Mouse (Mus musculus): ENCODE data around the gene Agpat2.

Agpat2 gene

DNA sequence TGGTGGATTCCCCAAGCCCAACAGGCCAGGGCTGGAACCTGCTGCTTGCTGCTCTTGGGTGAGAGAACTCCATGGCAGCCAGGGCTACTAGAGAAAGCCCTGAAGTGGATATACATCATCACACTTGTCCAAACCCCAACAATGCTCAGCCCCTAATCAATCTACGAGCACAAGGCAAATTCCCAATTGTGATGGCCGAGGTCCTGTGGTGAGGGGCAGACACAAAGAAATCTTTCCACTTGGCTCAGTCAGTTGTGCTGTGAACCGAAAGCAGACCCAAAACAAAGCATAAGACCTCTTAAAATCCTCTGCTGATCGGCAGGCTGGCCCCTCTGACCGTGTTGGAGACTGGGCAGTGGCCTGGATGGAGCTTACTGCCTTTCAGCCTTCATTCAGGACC is 29.4 kb downstream of the Agpat2 start:
- no peak for DNase-seq (ENCODE audit: low read depth)

DNA sequence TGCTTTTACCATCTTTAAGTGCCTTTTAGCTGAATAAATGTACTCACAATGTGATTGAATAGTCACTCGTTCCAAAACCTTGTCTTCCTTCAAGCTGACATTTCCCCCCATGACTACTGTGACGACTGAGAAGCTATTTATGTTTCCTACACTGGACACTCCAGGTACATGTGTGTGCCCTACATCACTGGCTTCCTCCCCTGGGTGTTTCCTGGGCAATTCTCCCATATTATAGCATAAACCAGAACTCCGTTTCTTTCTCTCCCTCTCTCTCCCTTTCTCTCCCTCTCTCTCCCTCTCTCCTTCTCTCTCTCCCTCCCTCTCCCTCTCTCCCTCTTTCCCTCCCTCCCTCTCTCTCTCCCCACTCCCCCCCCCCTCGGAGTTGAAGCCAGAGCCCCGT is 30.4 kb downstream of the Agpat2 start:
- no peak for DNase-seq (ENCODE audit: low read depth)

DNA sequence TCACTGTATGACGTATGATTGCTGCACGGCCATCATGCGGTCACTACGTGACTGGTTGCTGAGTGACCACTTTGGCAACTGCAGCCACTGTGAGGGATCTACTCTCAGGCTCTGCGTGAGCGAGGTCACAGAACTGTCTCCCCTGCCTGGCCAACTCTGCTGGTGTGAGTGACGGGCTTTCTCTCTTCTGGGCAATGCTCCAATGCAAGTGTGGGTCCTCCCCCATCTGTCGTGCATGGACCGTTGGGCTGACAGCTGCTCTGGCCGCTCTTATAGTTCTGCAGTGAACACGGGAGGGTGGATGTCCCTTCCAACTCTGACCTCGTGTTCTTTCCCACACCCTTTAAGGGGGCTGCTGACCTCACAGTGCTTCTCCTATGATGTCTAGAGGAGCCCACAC is 30.8 kb downstream of the Agpat2 start:
- no peak for DNase-seq (ENCODE audit: low read depth)

DNA sequence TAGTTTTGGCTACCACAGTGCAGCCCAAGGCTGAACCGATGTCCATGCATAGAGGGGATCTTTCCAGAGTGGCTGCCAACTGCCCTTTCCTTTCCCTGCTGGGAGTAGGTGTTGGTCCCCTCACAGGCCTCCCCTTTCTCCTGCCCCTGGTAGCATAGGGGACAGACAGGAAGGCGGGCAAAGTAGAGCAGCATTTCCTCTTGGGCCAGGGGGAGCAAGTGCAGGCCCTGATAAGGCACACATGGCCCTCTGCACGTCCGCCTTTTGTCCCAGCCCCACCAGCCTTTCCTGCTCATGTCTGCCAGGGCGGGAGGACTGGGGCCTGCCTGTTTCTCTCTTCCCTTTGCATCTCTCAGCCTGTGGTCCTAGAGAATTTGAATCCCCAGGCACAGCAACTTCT is 32.4 kb downstream of the Agpat2 start:
- DNase-seq (ENCODE audit: low read depth): no peak

DNA sequence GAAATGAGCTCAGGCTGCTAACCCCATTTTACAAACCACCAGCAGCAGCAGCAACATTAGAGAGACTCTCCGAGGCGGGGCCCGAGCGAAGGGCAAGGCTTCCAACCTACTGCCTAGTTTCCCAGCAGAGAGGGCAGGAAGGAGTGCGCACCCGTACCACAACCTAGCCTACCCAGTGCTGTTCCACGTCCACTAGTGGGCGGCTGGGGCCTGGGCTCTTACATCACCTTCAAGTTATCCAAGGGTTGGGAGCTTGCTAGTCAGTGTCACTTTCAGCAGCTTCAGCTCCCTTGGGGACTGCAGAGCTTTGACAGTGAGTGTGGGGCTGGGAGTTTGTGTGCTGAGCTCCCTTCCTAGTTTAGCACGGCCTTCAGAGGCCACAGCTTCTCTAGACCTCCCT is 32.8 kb downstream of the Agpat2 start:
- peak; percentile 42 for DNase-seq (ENCODE audit: low read depth)

DNA sequence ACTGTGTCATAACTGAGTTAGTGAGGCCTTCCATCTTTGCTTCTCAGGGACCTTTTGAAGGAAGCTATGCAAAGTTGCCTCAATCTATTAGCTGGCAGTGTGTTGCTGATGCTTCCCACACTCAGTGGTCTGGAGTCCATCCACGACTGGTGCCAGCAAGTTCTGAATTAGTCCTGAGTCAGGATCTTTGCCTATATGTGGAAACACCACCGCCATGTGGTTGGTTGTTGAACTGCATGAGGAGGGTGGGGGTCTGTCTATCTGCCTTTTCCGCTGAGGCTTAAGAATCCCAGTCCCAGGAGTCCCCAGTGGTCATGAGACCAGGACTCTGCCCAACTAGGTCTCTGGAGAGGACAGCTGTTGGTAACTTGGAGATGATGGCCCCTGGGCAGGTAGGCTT is 34.2 kb downstream of the Agpat2 start:
- peak; percentile 74 for DNase-seq (ENCODE audit: low read depth)

- peak; percentile 77 for DNase-seq (ENCODE audit: low read depth)
Measured at GRCm38 (mm10) chr2:26566221-26566620, 38.0 kb downstream of the Agpat2 start.

DNA sequence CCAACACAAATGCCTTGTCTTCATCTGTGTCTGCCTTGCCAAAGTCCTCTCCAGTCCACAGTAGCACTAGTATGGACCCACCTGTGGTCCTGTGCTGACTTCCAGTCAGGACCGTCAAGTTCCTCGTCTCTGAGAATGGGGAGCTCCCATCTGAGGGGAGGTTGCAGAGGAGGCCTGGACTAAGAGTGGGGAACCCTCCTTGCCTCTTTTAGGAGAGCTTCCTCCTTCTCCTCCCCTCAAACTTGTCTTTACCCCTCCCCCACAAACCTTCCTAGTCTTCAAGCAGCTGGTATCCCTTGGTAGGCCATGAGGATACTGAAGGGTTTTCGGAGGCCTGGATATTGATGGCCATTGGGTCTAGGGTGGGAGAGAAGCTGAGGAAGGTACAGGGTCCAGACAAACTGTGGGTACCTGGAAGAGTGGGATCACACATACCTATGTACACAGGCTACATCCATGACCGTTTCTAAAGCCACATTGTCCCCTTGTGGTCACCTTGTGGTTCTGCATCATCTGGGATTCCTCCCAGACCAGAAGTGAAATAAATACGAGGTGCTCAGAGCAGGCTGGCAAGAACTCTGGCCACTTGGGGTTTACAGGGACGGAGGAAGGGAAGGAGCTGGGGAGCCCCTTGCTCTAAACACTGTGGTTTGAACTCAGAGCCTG is 42.7 kb downstream of the Agpat2 start:
- DNase-seq (ENCODE audit: low read depth): peak; percentile 62

DNA sequence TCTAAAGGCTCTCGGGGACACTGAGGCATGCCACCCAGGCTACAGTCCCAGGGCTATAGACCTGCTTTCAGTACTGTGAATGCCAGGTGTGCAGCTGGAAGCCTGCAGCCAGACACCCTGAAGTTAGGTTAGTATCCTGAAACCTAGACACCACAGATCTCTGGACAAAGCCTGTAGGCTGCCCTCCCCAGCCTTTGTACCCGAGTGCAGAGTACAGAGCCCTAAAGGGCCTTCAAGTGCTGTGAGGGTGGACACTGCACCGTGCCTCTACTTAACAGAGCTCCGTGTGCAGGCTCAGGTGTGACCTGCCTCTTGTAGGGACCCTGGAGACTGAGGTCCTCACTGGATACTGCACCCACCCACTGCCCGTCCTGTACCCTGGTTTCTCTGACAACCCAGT is 43.7 kb downstream of the Agpat2 start:
- no peak for DNase-seq (ENCODE audit: low read depth)

DNA sequence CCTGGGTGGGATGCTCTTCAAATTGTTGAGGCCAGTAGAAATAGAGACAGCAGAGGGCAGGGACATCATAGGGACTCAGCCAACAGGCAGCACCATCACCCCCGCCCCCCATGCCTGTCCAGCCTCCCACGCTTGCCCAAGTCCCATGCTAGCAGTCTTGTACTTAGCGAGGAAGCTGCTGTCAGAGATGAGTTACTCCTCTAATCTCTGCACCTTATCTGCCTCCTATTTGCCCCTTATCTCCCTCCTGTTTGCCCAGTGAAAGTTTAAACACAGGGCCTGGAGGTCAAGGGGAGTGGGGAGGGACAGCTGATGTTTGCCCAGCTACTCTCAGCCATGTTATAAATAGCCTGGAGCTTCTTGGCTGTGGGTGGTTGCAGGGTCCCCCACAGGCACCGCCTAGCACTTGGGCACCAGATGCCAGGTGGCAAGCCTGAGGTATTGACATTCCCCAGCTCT is 47.7 kb downstream of the Agpat2 start:
- no peak for DNase-seq (ENCODE audit: low read depth)

DNA sequence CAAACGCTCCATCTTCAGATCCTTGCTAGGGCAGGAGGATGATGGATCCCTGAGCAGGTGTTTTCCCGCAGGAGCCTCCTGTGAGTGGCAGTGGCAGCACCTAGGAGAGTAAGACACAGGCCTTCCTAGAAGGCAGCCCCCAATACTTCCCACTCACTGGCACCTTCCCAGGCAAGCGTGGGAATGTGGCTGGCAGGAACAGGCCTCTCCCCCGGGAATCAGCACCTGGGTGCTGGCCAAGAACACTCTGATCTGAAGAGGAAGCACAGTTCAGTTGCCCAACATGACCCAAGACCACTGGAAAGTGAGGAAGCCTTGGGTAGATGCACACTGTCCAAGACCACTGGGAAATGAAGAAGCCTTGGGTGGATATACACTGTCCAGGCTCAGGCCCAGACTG is 49.1 kb downstream of the Agpat2 start:
- DNase-seq (ENCODE audit: low read depth): no peak

- DNase-seq (ENCODE audit: low read depth): no peak
Measured at GRCm38 (mm10) chr2:26553904-26554303, 50.3 kb downstream of the Agpat2 start.

DNA sequence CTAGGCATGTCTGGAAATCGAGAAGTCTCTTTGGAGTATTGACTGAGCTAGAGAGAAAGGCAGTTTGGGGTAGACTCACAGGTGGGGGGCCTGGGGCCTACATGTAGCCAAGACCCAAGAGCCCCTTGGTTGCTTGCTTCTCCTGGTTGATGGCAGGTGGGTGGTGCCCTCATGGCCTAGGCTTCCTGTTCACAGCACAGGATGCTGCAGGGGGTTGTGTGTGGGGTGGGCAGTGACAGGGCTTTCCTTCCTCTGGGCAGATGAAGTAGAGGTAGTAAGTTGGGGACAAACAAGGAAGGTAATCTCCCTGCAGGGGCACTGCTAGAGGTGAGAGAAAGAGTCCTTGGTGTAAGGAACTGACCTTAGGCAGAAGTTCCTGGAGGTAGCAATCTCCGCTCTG is 52.2 kb downstream of the Agpat2 start:
- peak; percentile 18 for DNase-seq (ENCODE audit: low read depth)

DNA sequence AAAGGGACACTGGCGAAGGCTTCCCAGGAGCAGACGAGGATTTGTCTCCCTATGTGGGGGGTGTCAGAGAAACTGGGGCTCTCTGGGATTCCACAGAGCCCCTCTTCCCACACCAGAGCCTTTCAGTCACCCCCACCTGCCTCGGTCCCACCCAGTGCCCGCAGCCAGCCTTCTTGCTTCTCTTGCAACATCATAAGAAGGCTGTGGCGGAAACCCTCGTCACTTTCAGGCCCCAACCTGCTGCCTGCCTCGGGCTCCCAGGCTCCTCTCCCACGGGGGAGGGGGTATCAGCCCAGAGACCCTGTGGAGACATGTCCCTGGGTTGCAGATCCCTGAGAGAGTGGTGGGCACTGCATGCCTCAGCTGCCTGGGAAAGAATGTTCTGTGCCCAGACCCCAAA is 52.8 kb downstream of the Agpat2 start:
- DNase-seq (ENCODE audit: low read depth): no peak

- no peak for DNase-seq (ENCODE audit: low read depth)
Measured at GRCm38 (mm10) chr2:26550777-26551176, 53.4 kb downstream of the Agpat2 start.

GRCm38 (mm10) chr2:26550205-26550604 is 54.0 kb downstream of the Agpat2 start:
- DNase-seq (ENCODE audit: low read depth): no peak

DNA sequence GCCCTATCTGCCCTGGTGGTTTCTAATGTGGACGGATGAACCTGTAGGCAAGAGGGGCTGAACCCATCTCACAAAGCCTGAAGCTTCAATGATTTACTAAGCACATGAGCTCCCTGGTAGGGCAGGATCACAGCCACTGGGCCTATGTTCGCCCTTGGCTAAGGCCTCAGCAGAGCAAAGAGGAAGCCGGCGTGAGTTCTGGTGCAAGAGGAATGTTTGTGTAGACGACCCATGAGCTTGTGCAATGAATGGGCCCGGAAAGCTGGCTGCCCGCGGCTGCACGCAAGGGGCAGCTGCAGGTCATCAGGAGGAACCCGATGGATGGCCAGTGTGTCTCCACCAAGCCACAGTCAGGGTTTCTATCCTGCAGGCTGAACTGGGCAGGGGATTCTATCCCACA is 54.4 kb downstream of the Agpat2 start:
- DNase-seq (ENCODE audit: low read depth): no peak

DNA sequence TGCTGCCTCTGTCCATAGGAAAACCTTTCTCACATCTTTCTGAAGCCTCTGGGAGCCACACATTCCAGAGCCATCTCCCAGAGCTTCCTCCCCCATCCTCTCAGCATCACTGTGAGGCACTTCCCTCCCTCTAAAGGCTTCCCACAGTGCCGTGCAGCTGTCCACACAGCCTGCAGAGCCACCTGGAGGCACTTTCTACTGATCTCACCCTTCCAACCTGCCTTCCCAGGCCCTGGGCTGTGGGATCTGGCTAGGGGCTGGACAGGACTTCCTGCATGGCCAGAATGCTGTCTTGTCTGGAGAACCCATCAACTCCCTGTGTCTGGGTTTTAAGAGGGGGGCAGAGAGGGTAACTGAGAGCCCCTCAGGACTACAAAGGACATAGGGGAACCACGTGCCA is 56.7 kb downstream of the Agpat2 start:
- DNase-seq (ENCODE audit: low read depth): no peak

DNA sequence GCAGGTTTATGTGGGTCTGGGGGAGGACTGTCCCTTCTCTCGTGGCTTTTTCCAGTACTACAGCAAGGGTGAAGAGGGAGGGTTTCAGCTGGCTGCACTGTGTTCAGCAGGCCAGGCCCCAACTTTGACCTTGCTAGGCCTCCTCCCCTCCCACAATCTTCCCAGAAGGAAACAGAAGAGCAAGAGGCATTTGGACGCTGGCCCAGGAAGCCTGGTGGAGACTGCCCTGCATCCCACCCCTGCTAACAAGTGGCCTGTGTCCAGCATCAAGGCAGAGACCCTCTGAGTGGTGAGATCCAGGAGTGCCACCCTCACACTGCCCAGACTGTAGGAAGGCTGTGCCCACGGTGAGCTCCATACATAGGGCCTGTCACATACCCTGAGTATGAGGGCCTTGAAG is 60.0 kb downstream of the Agpat2 start:
- no peak for DNase-seq (ENCODE audit: low read depth)

DNA sequence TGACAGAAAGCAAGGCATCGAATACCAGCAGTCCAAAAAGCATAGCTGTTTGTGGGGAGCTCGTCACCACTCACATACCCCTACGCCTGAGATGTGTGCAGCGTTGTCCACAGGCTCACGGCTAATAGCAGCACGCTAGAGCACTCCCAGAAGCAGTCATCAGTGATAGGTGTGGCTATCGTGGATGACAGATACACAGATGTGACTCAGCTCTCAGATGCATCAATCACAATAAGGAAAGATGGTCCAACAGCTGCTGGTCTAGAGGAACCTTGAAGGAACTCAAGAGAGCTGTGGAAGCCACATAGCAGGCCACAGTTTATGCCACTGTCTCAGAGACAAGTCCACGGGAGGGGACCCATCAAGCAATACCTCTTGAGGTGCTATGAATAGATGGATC is 60.4 kb downstream of the Agpat2 start:
- no peak for DNase-seq (ENCODE audit: low read depth)

DNA sequence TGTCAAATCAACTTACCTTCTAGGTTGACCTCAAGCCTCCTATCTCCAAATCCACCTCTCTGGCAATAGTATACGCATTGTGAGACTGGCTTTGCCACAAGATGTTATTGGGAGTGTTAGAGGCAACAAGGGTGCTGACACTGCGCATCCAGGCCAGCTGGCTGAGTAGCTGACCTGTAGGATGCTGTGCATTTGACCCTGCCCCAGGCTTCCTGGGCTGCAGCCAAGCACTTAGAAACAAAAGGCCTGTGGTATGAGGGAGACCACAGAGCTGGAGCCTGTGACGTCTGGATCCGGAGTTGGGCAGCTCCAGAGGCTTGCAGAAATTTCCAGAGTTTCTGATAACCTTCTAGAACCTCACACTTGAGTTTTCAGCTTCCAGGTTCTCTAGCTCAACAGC is 61.1 kb downstream of the Agpat2 start:
- no peak for DNase-seq (ENCODE audit: low read depth)
